Mouse (Mus musculus) limb, embryonic 15.5 days (tissue): ENCODE results near the gene Ak2. TPM values are rescaled to one million over a fixed set of nuclear protein-coding genes. Genes with fewer than 3 reads are reported as not detected.
A peak's percentile ranks its signal among the peaks of the same experiment; 100 is the strongest.

Experiments used
- ATAC-seq: fragments of 200-750 bp; cut with Nextera tagmentation; 2 replicates; pipeline ENCODE4 v1.8.0; 2017; ENCODE audit warnings: low read depth, moderate TSS enrichment; ENCODE audit not compliant: insufficient number of reproducible peaks, low FRiP score, low TSS enrichment
- H3K27ac ChIP-seq: fragments of 300-500 bp; sonication (generic); 2 replicates; pipeline ENCODE4 v1.5.1; 2015; ENCODE audit warnings: moderate library complexity, mild to moderate bottlenecking, inconsistent platforms
- H3K27me3 ChIP-seq: fragments of 300-500 bp; sonication (generic); 2 replicates; pipeline ENCODE4 v1.6.1; 2015; ENCODE audit warnings: inconsistent platforms
- H3K36me3 ChIP-seq: fragments of 300-500 bp; sonication (generic); 2 replicates; pipeline ENCODE4 v1.6.1; 2015; ENCODE audit warnings: inconsistent platforms
- H3K4me1 ChIP-seq: fragments of 300-500 bp; sonication (generic); 2 replicates; pipeline ENCODE4 v1.6.1; 2015; ENCODE audit warnings: inconsistent platforms
- H3K4me2 ChIP-seq: fragments of 300-500 bp; sonication (generic); 2 replicates; pipeline ENCODE4 v1.6.1; 2015; ENCODE audit warnings: mild to moderate bottlenecking, inconsistent platforms
- H3K4me3 ChIP-seq: fragments of 300-500 bp; sonication (generic); 2 replicates; pipeline ENCODE4 v1.5.1; 2015; ENCODE audit warnings: mild to moderate bottlenecking, inconsistent platforms
- H3K9ac ChIP-seq: fragments of 300-500 bp; sonication (generic); 2 replicates; pipeline ENCODE4 v1.6.1; 2015; ENCODE audit warnings: inconsistent platforms
- H3K9me3 ChIP-seq: fragments of 300-500 bp; sonication (generic); 2 replicates; pipeline ENCODE4 v1.6.1; 2016; ENCODE audit warnings: inconsistent platforms
- WGBS: fragments of 180-500 bp; shearing (Covaris S2); methylation state at CpG from one replicate; pipeline ENCODE4 v1.1.7; 2015; 5-methylcytosine and 5-hydroxymethylcytosine counted together
- polyA plus RNA-seq: library from polyadenylated mRNA; unstranded; fragments of >200 nt; fragmentation: Nextera tagmentation; extraction: Ambion mirVana; gene quantifications from 2 replicates; pipeline ENCODE4 v1.2.1, GENCODE M21; 2015

The Ak2 gene
- polyA plus RNA-seq, 1 experiment from 2014 or later = 241 TPM

DNA sequence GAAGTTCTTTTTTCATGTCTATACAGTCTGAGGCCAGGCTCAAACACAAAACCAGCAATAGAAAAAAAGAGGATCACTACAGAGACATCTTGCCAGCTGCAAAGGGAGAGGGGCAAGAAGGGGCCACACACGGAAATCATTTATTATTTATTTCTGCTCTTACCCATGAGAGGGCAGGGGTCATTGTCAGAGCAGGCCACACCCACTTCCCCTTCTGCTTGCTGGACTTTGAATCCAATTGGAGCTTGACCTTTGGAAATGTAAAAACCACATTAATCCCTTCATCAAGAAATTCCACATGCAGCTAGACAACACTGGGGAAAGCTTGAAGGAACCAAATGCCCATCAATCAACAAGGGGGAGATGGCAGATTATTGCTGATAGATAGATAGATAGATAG, 13.1 kb upstream of the Ak2 start:
- H3K4me2 ChIP-seq = no peak overlapping the region
- H3K9me3 ChIP-seq = no peaks in the 10 kb centered on the region
- no peak overlapping the region for H3K4me3 ChIP-seq
- H3K27ac ChIP-seq = no peak overlapping the region
- no peaks in the 10 kb centered on the region for H3K4me1 ChIP-seq
- no peaks in the 10 kb centered on the region for H3K27me3 ChIP-seq
- 50% methylated on average over 1 of the region's 1 CpGs for WGBS
- ATAC-seq = no peak
- H3K9ac ChIP-seq = no peak overlapping the region
- no peaks in the 10 kb centered on the region for H3K36me3 ChIP-seq

- WGBS = 70% methylated on average over 12 of the region's 12 CpGs
- H3K9me3 ChIP-seq = no peaks in the 10 kb centered on the region
- no peaks in the 10 kb centered on the region for H3K4me1 ChIP-seq
- no peak overlapping the region for H3K4me2 ChIP-seq
- H3K36me3 ChIP-seq = no peaks in the 10 kb centered on the region
- no peak for ATAC-seq
- peak overlapping the region; percentile 35; the same call in 1 of the 2 replicates for H3K27ac ChIP-seq
- H3K4me3 ChIP-seq = no peak overlapping the region
- H3K27me3 ChIP-seq = no peaks in the 10 kb centered on the region
- no peak overlapping the region for H3K9ac ChIP-seq
These were observed 10.6 kb upstream of the Ak2 start for GRCm38 (mm10) chr4:128980890-128981832.

- H3K27me3 ChIP-seq = no peaks in the 10 kb centered on the region
- no peaks in the 10 kb centered on the region for H3K4me1 ChIP-seq
- no peak overlapping the region for H3K27ac ChIP-seq
- H3K4me3 ChIP-seq = no peak overlapping the region
- no peak overlapping the region for H3K9ac ChIP-seq
- H3K4me2 ChIP-seq = no peak overlapping the region
- WGBS = 71% methylated on average over 11 of the region's 11 CpGs
- H3K9me3 ChIP-seq = no peaks in the 10 kb centered on the region
- no peaks in the 10 kb centered on the region for H3K36me3 ChIP-seq
- no peak for ATAC-seq
These were observed 10.0 kb upstream of the Ak2 start for GRCm38 (mm10) chr4:128981833-128982180.

- Histone ChIP-seq H3K4me1 (no peaks in the 10 kb centered on the region), H3K4me3 (no peak overlapping the region), H3K27me3 (no peaks in the 10 kb centered on the region), H3K36me3 (no peaks in the 10 kb centered on the region), H3K27ac (no peak overlapping the region), H3K9ac (no peak overlapping the region), H3K9me3 (no peaks in the 10 kb centered on the region), H3K4me2 (no peak overlapping the region)
- WGBS = 72% methylated on average over 2 of the region's 2 CpGs
- ATAC-seq = no peak
These were observed 8.6 kb upstream of the Ak2 start for GRCm38 (mm10) chr4:128983151-128983550.

GRCm38 (mm10) chr4:128983656-128984055, 8.1 kb upstream of the Ak2 start:
- no peak for ATAC-seq
- Histone ChIP-seq H3K36me3 (no peaks in the 10 kb centered on the region), H3K9ac (no peak overlapping the region), H3K27ac (no peak overlapping the region), H3K27me3 (no peaks in the 10 kb centered on the region), H3K4me1 (no peaks in the 10 kb centered on the region), H3K4me2 (no peak overlapping the region), H3K9me3 (no peaks in the 10 kb centered on the region), H3K4me3 (no peak overlapping the region)
- WGBS = 55% methylated on average over 2 of the region's 2 CpGs

- Histone ChIP-seq H3K9ac (no peak overlapping the region), H3K36me3 (no peaks in the 10 kb centered on the region), H3K27me3 (no peaks in the 10 kb centered on the region), H3K4me3 (no peak overlapping the region), H3K4me2 (no peak overlapping the region), H3K9me3 (no peaks in the 10 kb centered on the region), H3K27ac (no peak overlapping the region), H3K4me1 (no peaks in the 10 kb centered on the region)
- ATAC-seq = no peak
- whole genome bisulfite sequencing = 76% methylated on average over 3 of the region's 3 CpGs
These were observed 7.2 kb upstream of the Ak2 start for GRCm38 (mm10) chr4:128984600-128984999.

DNA sequence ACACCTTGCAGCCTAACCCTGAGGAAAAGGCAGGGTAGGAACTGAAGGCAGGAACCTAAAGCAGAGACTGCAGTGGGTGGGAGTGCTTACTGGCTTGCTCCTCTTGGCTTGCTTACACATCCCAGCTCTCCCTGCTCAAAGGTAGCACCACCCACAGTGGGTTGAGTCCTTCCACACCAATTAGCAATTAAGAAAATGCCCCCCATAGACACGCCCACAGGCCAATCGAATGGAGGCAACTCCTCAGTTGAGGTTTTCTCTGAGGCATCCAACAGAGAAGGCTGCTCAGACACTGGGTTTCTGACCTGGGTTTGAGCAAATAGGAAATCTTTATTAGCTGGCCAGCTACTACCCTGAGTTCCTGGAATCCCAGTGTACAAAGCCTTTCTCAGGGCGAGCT, 2.8 kb upstream of the Ak2 start:
- Histone ChIP-seq H3K9me3 (no peaks in the 10 kb centered on the region), H3K4me3 (no peak overlapping the region), H3K9ac (no peak overlapping the region), H3K4me1 (peaks cover 8% of the 10 kb centered on the region), H3K4me2 (no peak overlapping the region), H3K27ac (no peak overlapping the region), H3K36me3 (no peaks in the 10 kb centered on the region), H3K27me3 (no peaks in the 10 kb centered on the region)
- ATAC-seq = no peak
- 49% methylated on average over 3 of the region's 3 CpGs for WGBS

DNA sequence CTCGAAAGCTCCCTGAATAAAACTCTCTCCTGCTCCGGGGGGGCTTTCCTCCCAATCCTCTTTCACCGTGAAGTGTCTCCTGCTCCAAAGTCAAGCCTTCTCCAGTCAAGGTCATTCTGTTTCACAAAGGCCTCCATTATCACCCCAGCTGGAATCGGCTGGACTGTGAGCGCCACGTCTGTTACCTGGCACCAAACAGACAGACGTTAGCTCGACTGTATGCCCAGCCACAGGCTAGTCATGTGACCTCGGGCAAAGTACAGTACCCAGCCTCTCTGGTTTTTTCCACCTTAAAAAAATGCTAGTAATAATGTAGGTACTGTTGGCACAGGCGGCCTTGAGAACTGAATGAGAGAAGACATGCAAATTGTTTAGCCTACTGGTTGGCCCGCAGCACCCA, 2.1 kb upstream of the Ak2 start:
- H3K4me2 ChIP-seq = no peak overlapping the region
- ATAC-seq = no peak
- H3K9me3 ChIP-seq = no peaks in the 10 kb centered on the region
- no peak overlapping the region for H3K27ac ChIP-seq
- H3K27me3 ChIP-seq = no peaks in the 10 kb centered on the region
- no peaks in the 10 kb centered on the region for H3K36me3 ChIP-seq
- 57% methylated on average over 11 of the region's 11 CpGs for WGBS
- no peak overlapping the region for H3K4me3 ChIP-seq
- H3K9ac ChIP-seq = no peak overlapping the region
- H3K4me1 ChIP-seq = peaks cover 16% of the 10 kb centered on the region

DNA sequence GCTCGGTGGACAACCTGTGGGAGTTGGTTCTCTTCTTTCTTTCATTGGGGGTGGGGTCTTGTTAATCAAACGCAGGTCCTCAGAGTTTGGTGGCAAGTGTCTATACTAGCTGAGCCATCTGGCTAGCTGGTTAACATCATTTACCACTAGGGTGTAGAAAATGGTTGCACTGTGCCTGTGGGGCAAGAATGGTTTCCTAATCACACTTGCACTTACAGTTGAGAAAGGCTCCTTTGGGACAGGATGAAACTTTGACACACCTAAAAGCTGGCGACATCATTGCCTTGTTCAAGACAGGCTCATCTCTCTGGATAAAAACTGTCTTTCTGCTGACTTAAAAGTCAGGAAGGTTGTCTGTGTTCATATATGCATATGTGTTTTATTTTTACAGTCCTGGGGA, 418 bp downstream of the Ak2 start:
- Histone ChIP-seq H3K4me1 (peaks cover 26% of the 10 kb centered on the region), H3K4me2 (no peak overlapping the region), H3K4me3 (no peak overlapping the region), H3K27me3 (no peaks in the 10 kb centered on the region), H3K36me3 (no peaks in the 10 kb centered on the region; the same call in 1 of the 2 replicates), H3K27ac (no peak overlapping the region), H3K9me3 (no peaks in the 10 kb centered on the region), H3K9ac (no peak overlapping the region)
- no peak for ATAC-seq
- WGBS = 80% methylated on average over 3 of the region's 3 CpGs

DNA sequence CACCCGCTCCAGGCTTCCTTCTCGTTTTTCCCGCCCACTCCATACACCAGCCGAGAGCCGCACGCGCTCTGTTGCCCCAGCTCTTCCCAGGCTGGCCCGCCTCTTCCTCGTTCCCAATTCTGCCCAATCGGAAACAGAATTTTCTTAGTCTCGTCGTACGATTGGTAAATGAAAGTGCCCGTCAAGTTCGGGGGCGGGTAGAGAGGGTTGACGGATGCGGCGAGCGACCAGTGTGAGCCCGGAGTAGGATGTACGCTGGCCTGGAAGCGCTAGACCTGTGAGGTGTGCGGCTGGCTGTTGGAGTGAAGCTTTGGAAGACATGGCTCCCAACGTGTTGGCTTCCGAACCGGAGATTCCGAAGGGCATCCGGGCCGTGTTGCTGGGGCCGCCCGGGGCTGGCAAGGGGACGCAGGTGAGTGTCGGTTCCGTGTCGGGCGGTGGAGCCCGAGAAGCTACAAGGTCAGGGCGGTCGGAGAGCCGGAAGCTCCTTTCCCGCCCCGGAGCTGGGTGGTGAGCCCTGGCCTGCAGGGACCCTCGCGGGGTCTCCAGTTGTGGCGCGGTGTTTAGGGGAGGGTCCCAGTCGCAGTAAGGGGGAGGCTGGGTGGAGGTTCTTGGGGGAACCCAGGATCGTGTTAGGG, 1.4 kb downstream of the Ak2 start:
- peak overlapping the region; percentile 62 for H3K9ac ChIP-seq
- peak; percentile 99 for ATAC-seq
- WGBS = under 1% methylated on average over 49 of the region's 49 CpGs
- peak overlapping the region; percentile 74 for H3K4me2 ChIP-seq
- H3K27me3 ChIP-seq = no peaks in the 10 kb centered on the region
- H3K27ac ChIP-seq = peak overlapping the region; percentile 89
- no peaks in the 10 kb centered on the region for H3K9me3 ChIP-seq
- peak overlapping the region; percentile 89 for H3K4me3 ChIP-seq
- H3K36me3 ChIP-seq = no peaks in the 10 kb centered on the region; the same call in 1 of the 2 replicates
- peaks cover 36% of the 10 kb centered on the region for H3K4me1 ChIP-seq

DNA sequence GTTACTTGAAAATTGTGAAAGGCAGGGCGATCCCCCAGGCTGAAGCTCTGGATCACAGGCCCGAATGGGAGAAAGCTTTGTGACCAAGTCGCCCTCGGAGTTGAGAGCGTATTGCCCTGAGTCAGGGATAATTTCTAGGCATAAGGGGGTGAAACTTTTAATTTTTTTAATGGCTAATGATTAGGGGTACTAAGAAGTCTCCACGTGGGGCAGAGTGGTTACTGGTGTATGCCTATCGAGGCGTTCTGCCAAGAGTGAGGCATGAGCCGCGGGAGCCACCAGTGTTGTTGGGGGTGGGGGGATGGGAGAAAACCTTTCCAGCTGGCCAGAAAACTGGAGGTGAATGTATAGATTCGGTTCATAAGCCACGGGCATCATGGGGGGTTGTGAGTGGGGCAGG, 1.9 kb downstream of the Ak2 start:
- Histone ChIP-seq H3K9me3 (no peaks in the 10 kb centered on the region), H3K36me3 (no peaks in the 10 kb centered on the region; the same call in 1 of the 2 replicates), H3K4me3 (peak overlapping the region; percentile 89), H3K4me2 (peak overlapping the region; percentile 74), H3K27me3 (no peaks in the 10 kb centered on the region), H3K4me1 (peaks cover 41% of the 10 kb centered on the region), H3K27ac (peak overlapping the region; percentile 89), H3K9ac (peak overlapping the region; percentile 62)
- WGBS = under 1% methylated on average over 12 of the region's 12 CpGs
- ATAC-seq = no peak

DNA sequence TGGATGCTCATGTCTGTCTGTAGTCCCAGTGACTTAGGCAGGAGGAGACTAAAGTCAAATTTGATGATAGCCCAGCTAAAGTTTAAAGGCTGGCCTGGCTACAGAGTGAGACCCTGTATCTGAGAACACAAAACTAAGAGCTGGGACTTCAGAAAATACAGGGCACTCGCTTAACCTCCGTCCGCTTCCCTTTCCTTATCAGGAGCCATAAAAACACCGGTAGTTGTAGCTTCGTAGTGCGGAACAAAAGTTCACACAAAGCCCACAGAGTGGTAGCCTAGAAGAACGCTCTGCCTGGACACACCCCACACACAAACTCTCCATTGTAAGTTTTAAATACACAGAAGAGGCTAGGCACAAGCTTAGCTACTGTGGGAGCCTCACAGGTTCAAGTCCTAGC, 3.5 kb downstream of the Ak2 start:
- Histone ChIP-seq H3K36me3 (peaks cover 14% of the 10 kb centered on the region), H3K4me3 (no peak overlapping the region), H3K4me1 (peaks cover 47% of the 10 kb centered on the region), H3K9ac (no peak overlapping the region), H3K4me2 (no peak overlapping the region), H3K27me3 (no peaks in the 10 kb centered on the region), H3K9me3 (no peaks in the 10 kb centered on the region), H3K27ac (no peak overlapping the region)
- no peak for ATAC-seq
- WGBS = 83% methylated on average over 7 of the region's 7 CpGs
